Mouse (Mus musculus) left cerebral cortex, adult 9 months (tissue): Measurements from ENCODE around the gene Sh3gl2.
A peak's percentile ranks its signal among the peaks of the same experiment; 100 is the strongest.

Experiments used
- DNase-seq, 2 experiments: peaks; one replicate each; pipeline ENCODE4 v3.0.0; 2022; ENCODE audit warnings: low spot score in 2 of 2

Sh3gl2 gene

GRCm38 (mm10) chr4:85416466-85416865 is 211.5 kb downstream of the Sh3gl2 start:
- DNase-seq, result no peak

GRCm38 (mm10) chr4:85420429-85420828 is 215.5 kb downstream of the Sh3gl2 start:
- no peak for DNase-seq

GRCm38 (mm10) chr4:85426211-85426610 is 221.3 kb downstream of the Sh3gl2 start:
- no peak for DNase-seq

DNA sequence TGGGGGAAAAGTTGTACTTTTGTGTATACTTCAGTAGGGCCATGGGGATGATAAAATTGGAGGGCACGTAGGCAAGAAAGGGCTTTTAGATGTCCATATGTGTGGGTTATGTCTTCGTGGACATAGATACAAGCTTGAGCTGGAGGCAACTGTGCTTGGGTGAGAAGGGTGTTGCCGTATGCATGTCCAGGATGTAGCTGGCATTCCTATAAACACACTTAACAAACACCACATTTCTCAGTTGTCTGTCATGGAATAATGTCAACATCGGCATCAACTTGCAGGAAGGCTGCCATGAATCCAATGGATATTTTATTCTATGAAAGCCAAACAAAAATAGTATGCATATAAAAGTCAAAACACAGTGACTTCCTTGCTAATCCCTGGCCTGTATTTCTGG is 227.9 kb downstream of the Sh3gl2 start:
- no peak for DNase-seq

DNA sequence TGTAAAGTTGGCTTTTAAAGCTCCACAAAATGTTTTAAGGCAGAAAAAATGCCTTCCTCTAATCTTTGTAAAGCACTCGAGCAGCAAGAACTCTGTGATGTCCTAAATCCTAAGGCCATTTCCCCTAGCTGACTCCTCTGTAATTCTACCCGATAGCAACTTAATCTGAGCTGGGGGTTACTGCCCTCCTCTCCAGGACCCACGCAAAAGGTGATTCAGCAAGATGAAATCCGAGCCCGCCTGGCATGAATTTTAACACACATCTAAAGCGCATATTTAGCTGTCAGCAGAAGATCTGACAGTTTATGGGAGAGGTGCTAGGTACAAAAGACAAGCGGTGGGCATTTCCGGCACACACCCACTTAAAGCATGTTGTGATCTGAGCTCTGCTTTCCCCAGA is 229.8 kb downstream of the Sh3gl2 start:
- DNase-seq, result no peak

- DNase-seq, result no peak
Measured at GRCm38 (mm10) chr4:85438813-85439212, 233.9 kb downstream of the Sh3gl2 start.

GRCm38 (mm10) chr4:85483586-85483985 is 278.7 kb downstream of the Sh3gl2 start:
- peak in 1 of 2 experiments; percentile 3 for DNase-seq

GRCm38 (mm10) chr4:85486316-85486946 is 281.5 kb downstream of the Sh3gl2 start:
- peak; percentile 16 to 51 for DNase-seq

DNA sequence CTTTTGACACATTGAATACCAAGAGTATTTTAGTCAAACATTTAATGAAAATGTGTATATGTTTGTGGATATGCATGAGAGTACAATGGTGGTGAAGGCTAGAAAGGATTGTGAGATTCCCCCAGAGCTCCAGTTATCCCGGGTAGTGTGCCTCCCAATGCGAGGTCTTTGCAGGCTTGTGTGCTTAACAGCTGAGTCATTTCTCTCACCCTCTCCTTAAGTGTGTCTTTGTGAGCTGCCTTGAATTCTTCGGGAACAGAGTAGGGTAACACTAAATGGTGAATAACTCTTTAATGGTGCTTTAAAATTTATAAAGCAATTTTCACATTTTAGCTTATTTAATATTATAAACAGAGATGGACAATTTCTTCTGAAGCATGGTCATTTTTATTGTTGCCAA is 300.8 kb downstream of the Sh3gl2 start:
- no peak for DNase-seq

DNA sequence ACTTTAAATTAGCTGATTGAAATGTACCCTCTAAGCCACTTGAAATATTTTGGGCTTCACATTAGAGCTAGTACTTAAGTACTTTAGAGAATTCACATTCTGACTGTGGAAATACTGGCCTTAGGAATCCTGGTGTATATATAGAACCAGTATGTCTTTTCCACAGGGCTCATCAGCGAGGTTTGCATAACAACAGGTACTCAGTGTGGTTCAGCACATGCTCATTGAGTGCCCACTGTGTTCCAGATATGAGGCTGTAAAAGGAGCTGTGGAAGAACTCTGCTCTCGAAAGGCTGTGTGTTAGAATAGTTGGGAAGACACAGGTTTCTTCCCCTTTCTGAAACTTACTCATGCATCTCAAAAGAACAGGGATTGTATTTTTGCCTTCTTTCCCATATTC is 302.1 kb downstream of the Sh3gl2 start:
- no peak for DNase-seq

GRCm38 (mm10) chr4:85507491-85507890 is 302.6 kb downstream of the Sh3gl2 start:
- DNase-seq, result no peak

- no peak for DNase-seq
Measured at GRCm38 (mm10) chr4:85513288-85513687, 308.4 kb downstream of the Sh3gl2 start.

- no peak for DNase-seq
Measured at GRCm38 (mm10) chr4:85513792-85514191, 308.9 kb downstream of the Sh3gl2 start, which contains the start of gene Adamtsl1. TSS of gene Adamtsl1 (plus strand) at chr4:85514172.

- DNase-seq, result peak in 1 of 2 experiments; percentile 2
Measured at GRCm38 (mm10) chr4:85514205-85514681, 309.3 kb downstream of the Sh3gl2 start.

- no peak for DNase-seq
Measured at GRCm38 (mm10) chr4:85526966-85527566, 322.1 kb downstream of the Sh3gl2 start.

DNA sequence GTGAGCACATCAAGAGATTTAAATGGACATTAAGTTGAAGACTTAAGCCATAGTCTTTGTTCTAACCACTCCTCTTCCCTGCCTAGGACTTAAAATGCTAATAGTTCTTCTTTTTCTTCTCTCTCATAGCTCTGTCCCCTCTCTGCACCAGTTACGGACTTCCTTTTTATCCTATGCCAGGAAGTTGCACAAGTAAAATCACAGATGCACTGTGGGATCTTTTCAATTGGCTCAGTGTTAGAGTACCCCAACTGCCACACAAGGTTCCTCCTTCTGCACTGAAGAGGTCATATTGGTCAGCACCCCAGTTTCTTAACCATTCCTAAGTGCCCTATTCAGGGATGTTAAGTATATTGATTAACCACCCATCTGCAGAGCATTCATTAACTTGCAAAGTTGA is 324.9 kb downstream of the Sh3gl2 start:
- no peak for DNase-seq

DNA sequence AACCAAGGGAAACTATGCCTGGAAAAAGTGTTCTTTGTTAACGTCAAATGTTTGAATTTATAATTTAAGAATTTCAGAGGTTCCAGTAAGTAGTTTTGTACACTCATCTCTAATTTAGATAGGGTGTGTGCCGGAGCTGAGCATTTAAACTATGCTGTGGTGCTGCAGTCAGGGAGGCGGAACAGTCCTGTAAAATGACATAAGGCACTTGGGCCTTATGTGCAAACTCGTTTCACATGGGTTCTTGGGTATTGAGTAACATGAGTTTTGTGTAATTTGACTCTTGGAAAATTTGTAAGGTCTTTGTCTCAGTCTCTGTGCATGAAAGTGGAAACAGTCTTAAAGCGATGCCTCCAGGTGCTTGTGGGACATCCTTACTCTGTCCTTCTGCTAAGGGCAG is 334.8 kb downstream of the Sh3gl2 start:
- no peak for DNase-seq

DNA sequence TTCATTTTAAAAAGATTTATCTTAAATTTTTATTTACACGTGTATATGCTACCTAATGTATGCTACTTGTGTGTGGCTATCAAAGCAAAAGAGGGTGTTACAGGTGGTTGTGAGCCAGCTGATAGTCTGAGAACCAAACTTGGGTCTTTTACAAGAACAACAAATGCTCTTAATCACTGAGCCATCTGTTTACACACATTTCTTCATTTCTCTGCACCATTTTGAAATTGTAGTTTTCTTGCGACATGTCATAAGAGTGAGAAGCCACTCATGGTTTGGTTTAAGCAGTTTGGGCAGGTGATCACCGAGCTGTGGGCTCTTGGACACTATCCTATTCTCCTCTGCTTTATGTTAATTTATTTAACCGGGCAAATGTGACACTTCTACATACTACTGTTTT is 338.3 kb downstream of the Sh3gl2 start:
- DNase-seq, result no peak

DNA sequence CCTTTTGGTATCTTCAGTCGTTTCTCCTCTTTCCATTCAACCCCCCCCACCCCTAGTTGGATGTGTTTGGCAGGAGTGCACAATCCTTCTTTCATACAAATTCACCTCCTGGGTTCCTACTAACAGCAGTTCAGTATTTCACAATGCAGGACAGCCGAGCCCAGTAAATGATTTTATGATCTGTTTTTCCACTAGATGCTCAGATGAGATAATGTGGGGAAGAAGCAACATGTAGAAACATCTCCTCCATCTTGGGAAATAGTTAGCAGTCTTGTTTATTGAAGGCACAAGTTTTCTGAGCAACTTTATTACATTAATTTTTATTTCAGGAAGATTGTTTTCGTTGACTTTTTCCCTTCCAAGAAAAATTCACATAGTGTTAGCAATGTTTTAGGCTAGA is 349.8 kb downstream of the Sh3gl2 start:
- no peak for DNase-seq

GRCm38 (mm10) chr4:85559753-85560152 is 354.8 kb downstream of the Sh3gl2 start:
- no peak for DNase-seq

- no peak for DNase-seq
Measured at GRCm38 (mm10) chr4:85585426-85585825, 380.5 kb downstream of the Sh3gl2 start.

- DNase-seq, result no peak
Measured at GRCm38 (mm10) chr4:85588928-85589327, 384.0 kb downstream of the Sh3gl2 start.

DNA sequence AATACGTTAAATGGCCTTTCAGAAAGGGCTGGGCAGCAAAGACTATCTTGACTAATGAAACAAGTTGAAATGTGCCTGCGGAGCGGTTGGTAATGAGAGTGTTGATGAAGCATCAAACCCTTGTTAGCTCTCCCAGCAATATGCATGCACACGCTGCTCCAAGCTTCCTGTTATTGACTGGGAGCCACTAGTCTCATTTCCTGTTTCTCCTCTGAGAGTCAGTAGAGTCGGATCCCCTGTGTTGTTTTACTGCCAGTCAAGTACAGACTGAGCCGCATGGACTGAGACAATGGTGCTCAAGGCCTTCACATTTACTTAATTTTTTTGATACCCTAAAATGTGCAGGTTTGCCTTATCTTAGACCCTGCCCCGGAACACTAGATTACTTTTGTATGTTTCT is 386.1 kb downstream of the Sh3gl2 start:
- no peak for DNase-seq

GRCm38 (mm10) chr4:85594159-85594558 is 389.2 kb downstream of the Sh3gl2 start:
- DNase-seq, result no peak
